Mouse (Mus musculus) lung, embryonic 15.5 days (tissue): ENCODE data around the gene Scube3. TPM values are rescaled to one million over a fixed set of nuclear protein-coding genes. Genes with fewer than 3 reads are reported as not detected.

Source experiments
- polyA plus RNA-seq: library from polyadenylated mRNA; unstranded; fragments of >200 nt; fragmentation: Nextera tagmentation; extraction: Ambion mirVana; gene quantifications from 2 replicates; pipeline ENCODE4 v1.2.1, GENCODE M21; 2015

Scube3 gene
- polyA plus RNA-seq, 1 experiment from 2014 or later, result 1.7 TPM

Other genes starting within 250 kb of the Scube3 start
- gene Anks1, start 232.8 kb upstream of the Scube3 start, polyA plus RNA-seq, result 17.1 and 19.3 TPM in 2 replicates
- 68.6 and 73.5 TPM in 2 replicates for gene Taf11, start 232.3 kb upstream of the Scube3 start, polyA plus RNA-seq
- gene Tcp11, start 61.5 kb upstream of the Scube3 start, polyA plus RNA-seq, result 3.9 and 4.3 TPM in 2 replicates
- 39.1 and 41.8 TPM in 2 replicates for gene Zfp523, start 35.0 kb downstream of the Scube3 start, polyA plus RNA-seq
- gene Def6, start 65.6 kb downstream of the Scube3 start, polyA plus RNA-seq, result 4.5 and 7.8 TPM in 2 replicates
- 2.1 and 2.9 TPM in 2 replicates for gene Ppard, start 90.6 kb downstream of the Scube3 start, polyA plus RNA-seq
- gene Fance, start 171.4 kb downstream of the Scube3 start, polyA plus RNA-seq, result 32.8 and 33.3 TPM in 2 replicates
- 606 and 658 TPM in 2 replicates for gene Rpl10a, start 186.3 kb downstream of the Scube3 start, polyA plus RNA-seq
- 10.9 and 11.5 TPM in 2 replicates for gene Tead3, start 208.7 kb downstream of the Scube3 start, polyA plus RNA-seq
- 6.0 and 6.2 TPM in 2 replicates for gene Tulp1, start 223.1 kb downstream of the Scube3 start, polyA plus RNA-seq